Mouse (Mus musculus) erythroblast, adult 5-6 weeks (primary cell): Measurements from ENCODE around the gene Aldh18a1. TPM values are rescaled to one million over a fixed set of nuclear protein-coding genes. Genes with fewer than 3 reads are reported as not detected.

Experiments
- ATAC-seq: replicated peaks from 2 replicates; pipeline ENCODE4 v1.8.0; 2016; ENCODE audit warnings: moderate number of reproducible peaks, mild to moderate bottlenecking, moderate TSS enrichment, inconsistent platforms; ENCODE audit not compliant: poor library complexity, low FRiP score, severe bottlenecking
- total RNA-seq, 2 experiments: library from RNA; stranded (forward) in 1 of 2; stranded (reverse) in 1 of 2; fragments of 150-400 nt in 1 of 2; fragments of 200-764, 138-1000 nt in 1 of 2; gene quantifications; 2 replicates each; pipeline versions ENCODE4 v1.2.3 to v1.2.4; 2015 to 2017; ENCODE audit warnings: low replicate concordance in 2 of 2

The Aldh18a1 gene
- total RNA-seq, 2 experiments from 2014 or later, result 6.8 to 12.5 TPM

DNA sequence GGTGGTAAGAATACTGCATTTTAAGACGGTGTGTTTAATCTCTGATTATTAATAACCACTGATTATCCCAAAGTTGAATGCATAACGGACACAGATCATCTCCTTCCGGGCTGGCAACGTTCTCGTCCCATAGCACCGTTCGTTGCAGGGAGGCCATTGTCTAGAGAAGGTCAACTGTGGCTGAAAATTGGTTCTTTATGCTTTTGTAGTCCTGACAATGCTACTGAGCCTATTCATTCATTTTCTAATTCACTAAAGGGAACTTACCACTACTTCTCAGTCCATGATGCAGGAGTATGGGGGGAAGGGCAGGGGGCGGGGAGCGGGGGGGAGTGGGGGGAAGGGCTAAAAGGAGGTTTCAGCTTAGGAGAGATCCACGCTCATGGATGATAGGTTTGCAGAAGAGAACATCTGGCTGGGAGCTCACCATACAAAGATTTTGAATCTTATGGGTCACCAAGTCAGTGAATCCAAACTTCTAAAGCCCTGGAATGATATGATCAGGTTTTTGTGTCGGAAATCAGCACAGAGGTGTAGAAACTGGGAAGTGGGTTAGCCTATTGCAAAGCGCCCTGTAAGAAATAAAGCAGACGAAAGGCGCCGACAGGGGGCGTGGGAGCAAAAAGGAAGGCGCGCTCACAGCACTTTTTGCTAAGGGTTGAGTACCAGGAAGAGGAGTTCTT, 725 bp upstream of the Aldh18a1 start:
- ATAC-seq, result peak; percentile 71

DNA sequence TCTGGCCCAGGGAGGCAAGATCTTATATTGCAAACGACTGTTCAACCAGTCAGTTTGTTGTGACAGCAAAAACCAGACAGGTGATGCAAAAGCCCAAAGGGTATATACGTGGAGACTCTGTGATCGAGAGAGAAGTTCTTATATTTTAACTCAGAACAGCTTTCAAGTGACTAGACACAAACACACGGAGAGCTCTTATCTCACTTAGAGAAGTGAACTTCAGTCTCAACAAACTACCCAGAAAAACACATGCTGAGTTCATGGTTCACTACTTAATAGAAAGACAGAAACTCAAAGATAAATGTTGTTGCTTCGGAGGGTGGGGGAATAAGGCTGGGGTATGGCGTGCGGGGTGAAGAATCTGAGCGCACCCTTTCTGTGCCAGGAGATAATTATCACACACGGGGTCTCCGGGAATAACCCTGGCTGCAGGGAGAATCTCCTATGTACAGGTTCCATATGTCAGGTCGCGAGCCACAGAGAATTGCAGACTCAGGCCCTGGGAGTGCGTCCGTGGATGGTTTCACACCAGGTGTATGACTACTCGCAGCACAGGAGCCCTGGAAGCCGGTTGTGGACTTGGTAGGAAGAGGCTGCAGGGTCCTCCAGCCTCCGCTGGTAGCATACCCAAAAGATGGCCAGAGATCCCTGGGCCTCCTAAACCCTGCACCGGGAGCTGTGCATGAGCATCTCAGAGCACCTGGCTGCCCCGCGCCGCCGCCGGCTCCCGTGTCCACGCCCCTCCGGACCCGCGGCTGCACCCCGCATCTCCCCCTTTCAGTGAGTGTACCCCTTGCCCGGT, 571 bp downstream of the Aldh18a1 start:
- ATAC-seq, result peak; percentile 37

DNA sequence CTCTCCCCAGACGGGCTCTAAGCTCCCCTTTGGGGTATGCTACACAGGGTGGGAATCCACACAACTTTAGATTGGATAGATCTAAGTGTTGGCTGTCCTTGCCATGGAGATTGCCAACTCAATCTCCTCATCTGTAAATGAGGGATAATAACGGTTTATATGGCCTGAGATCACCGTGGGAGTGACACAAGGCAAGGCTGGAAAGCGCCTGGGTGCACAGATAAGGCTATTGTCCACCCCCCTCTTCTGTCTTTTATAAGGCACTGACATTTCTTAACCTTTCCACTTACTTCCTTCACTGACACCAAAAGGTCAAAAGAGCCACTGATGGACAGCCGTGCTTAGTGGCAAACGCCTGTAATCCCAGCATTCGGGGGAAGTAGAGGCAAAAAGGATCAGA, 1.4 kb downstream of the Aldh18a1 start:
- ATAC-seq, result no peak

DNA sequence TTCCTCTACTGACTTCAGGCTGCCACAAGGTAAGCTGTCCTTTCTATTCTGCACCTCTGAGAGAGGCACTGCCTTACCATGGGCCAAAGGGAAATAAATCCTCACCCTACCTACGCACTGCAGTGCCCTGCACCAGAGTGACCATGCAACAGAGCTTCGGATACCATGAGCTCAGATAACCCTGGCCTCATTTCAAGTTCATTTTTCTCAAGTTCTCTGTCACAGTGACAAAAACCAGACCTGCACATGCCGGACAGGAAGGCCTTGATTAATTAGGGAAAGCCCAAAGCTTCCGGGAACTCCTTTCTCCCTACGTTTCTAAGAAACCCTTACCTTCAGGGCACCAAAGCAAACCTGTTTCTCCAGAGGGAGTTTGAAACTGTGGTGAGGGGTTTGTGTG, 6.6 kb downstream of the Aldh18a1 start:
- ATAC-seq, result no peak

DNA sequence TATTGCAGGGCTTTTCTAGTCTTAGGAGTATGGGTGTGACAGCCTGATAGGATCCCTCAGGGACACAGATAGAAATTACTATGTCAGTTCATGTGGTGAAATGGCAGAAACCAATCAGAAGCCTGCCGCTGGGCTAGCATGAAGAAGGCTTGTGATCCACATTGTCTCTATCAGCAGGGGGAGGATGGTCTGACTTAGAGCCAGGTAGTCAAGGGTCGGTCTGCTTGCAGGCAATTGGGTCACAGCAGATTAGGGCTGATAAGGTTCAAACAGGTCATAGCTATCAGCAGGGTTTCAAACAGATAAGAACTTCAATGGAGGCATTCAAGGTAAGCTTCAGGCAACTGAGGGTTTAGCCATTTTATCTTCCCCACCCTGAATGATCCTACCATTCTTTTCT, 7.4 kb downstream of the Aldh18a1 start:
- no peak for ATAC-seq

DNA sequence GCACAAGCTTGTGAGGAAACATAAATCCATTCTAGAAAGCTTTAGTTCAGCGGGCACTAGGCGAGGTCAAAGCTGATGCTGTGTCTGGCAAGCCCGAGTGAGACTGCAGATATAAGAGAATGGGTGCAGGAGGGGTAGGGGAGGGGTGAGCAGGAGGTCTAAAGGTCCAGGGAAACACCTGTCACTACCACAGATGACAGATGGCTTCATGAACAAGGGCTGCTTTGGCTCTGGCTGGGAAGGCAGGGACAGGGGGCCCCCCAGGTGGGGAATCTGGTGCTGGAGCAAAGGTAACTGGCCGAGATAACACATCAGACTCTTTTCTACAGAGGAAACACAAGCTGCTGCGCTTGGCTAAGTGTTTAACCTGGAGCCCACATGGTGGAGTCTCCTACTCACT, 12.8 kb downstream of the Aldh18a1 start:
- no peak for ATAC-seq

DNA sequence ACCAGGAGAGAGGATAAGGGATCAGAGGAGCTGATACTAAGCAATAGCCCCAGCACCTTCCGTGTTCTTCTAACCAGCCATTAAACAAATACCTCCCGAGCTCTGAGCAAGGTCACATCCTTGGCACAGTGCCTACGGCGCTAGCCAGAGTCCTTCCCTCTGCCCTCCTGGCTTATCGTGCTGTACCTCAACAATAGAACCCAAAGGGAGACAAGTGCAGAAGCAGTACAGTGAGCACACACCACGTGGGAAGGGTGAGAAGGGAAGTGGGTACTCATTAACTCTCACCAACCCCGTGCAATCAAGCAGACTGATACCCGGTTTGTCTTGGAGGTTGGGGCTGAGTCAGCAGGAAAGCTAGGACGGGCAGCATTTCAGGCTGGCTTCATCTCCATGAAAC, 17.5 kb downstream of the Aldh18a1 start:
- no peak for ATAC-seq

DNA sequence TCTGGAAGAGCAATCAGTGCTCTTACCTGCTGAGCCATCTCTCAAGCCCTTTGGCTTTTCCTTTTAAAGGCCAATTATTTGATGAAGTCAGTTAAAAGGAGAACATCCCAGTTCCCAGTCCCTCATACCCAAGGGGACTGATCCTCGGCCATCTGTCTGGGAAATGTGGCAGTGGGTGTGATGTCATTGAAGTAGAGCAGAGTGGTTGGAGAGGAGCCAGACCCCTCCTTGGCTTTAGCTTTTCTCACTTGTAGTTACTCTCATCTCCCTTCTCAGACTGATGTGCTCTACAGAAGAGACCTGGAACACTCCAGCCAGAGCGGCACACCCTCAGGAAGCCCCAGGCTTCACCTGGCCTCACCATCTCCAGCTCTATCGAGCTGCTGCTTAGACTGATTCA, 20.6 kb downstream of the Aldh18a1 start:
- ATAC-seq, result no peak

DNA sequence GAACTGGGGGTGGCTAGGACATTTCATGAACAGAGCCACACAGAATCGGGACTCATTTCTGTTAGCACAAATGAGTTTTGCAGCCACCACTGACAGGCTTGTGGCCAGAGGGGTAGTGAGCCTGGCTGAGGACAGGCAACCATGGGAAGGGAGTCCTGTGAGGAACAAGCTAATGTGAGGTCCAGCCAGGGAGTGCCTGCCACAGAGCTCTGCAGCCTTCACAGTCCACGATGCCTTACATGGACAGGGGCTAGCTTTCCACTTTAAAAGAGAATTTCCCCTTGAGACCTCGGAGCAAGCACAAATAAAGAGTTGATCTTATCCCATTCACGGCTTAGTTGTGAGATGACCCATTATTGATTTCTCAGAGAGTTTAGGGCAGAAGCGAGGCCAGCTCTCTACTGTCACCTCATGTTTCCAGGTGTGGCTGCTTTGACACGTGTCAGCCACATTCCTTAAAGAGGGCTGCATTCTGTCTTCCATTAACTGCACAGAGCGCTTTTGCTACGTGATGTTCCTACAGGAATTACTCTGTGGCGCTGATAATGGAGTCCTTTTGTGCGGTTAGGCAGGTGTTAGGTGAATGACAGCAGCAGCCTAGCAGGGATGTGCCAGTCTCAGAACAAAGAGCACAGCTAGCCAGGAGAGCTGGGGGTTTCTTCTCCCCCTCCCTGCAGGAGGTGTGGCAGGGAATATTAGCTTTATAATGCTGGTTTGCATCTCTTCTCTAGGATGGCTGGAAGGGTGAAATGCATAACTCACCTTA, 24.2 kb downstream of the Aldh18a1 start:
- peak; percentile 49 for ATAC-seq

DNA sequence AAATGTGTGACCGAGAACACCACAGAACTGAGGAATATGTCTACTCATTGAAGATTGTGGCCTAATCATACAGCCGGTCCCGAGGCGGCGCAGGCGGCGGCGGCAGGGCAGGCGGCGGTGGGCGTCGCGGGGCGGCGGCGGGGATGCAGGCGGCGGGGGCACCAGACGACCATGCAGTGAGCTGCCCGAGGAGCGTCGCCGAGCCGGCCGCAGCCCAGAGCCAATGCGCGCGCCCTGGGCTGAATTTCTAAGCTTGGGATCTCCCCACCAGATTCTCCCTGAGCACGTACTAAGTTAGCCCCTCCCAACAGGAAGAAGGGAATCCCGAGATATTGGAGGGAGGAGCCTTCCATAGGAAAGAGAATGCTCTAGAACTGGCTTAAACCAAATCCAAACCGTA, 26.7 kb downstream of the Aldh18a1 start:
- peak; percentile 67 for ATAC-seq

DNA sequence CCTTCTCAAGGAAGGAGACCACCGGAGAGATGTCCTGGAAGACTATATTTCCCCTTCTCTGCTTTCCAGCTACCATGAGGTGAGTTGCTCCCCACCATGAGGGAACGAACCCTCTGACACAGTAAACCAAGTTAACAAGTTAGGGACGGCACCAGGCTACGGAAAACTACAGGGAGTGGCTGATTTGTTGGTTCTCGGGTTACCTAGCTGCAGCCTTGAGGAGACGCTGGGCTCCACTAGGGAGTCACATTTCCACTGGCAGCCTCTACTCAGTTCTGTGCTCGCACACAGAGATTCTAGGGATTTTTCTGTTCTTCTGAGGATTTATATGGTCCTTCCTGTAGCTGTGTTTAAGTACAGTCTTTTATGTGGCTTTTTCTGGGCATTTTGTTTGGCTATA, 32.2 kb downstream of the Aldh18a1 start:
- ATAC-seq, result no peak

DNA sequence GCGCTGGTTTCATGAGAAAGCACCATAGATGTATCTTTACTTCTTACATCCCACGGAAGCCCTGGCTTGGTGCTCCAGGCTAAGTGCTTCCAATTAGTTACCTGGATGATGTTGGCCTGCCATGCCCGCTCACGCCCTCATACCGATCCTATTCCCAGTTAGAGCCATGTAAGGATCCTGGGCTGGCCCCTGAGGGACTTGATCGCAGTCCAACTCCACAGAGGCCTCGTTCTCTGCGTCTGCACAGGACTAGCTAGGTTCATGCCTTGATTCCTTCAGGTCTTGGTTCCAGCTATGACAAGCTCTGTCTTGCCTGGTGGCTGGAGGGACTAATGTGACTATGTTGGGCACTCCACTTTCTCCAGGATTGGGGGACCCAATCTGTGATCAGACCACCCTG, 33.1 kb downstream of the Aldh18a1 start:
- ATAC-seq, result no peak

DNA sequence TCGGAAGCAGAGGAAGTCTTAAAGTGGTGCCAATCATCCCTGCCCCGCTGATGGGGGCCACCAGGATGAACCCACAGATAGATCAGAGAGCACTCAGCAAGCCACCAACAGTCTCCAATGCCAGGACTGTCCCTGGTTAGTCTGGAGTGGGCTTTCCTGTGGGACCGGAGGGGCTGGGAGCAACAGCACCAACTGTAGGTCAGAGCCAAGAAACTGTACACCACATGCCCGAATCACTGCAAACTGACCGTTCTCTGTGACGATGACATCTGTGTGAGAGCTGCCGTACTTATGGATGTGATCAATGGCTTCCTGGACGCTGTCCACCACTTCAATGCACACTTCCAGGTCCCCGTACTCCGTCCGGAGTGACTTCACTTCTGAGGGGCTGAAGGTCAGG, 33.9 kb downstream of the Aldh18a1 start:
- no peak for ATAC-seq

DNA sequence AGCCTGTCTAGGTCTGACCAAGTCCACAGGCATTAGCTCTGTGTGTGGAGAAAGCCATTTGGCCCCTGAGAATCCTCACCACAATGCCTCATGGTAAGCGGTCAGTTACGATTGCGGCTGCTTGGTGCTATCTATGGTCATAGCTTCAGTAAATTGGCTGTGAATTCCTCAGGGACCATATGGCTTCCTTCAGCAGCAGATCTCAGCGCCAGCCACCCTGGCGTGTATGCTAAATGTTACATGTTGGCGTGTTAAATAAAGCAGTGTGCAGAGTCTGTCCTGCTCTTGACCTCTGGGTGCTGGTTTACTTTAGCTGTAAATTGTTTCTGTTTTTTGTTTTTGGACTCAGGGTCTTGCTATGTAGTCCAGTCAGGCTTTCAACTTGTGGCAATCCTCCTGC, 34.4 kb downstream of the Aldh18a1 start:
- no peak for ATAC-seq

DNA sequence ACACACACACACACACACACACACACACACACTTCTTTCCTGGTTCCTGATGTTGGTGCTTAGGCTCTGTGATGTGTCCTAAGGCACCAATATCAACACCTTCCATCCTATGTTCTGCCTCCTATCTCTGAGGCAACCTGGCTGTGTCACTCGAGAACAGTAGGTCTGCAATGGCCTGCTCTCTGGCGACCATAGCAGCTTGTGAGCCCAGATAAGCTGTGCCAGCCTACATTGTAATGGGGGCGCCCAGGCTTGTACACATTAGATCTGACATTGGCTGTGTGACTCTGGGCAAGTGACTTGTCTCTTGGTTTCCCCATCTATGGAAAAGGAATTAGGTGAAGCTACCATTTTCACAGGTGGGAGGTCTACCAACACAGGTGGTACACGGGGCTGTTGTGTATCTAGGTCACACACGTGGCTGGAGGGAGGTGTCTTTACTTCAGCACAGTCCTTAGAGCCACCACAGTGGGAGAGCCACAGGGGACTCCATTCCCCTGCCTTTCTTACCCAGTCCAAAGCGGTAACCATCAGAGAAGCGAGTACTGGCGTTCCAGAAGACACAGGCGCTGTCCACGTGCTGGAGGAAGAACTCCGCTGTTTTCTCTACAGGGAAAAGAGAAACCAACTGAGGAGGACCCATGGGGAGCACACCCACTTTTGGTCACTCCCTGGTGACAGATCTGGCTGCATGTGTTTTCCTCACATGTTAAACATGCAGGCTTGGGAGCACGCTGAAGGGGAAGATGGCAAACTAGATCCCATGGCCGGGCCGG, 35.1 kb downstream of the Aldh18a1 start:
- peak; percentile 80 for ATAC-seq

DNA sequence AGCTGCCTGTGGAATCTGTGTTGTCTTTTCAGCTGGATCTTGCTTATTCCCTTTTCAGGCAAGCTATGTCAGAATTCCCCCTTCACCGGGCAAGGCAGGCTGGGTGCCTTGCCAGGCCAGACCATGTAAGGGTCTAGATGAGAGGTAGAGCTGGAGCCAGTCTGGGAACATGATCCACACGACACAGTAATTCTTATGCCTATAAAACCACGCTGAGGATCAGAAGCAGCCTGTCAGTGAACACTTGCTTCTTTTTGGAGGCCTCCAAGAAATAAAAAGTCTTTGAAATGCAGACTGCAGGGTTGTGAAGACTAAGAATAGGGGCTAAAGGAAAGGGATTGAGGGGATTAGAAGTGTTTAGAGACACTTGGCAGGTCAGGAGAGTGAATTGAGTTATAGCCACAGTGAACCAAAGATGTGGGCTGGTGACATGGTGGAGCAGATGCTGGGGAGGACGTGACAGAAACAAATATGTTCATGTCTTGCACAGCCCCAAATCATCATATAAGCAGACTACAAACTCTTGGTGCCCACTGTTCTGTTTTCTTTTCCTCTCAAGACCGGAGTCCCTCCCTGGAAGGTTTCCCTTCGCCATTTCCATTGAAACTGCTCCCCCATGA, 38.6 kb downstream of the Aldh18a1 start:
- ATAC-seq, result no peak

DNA sequence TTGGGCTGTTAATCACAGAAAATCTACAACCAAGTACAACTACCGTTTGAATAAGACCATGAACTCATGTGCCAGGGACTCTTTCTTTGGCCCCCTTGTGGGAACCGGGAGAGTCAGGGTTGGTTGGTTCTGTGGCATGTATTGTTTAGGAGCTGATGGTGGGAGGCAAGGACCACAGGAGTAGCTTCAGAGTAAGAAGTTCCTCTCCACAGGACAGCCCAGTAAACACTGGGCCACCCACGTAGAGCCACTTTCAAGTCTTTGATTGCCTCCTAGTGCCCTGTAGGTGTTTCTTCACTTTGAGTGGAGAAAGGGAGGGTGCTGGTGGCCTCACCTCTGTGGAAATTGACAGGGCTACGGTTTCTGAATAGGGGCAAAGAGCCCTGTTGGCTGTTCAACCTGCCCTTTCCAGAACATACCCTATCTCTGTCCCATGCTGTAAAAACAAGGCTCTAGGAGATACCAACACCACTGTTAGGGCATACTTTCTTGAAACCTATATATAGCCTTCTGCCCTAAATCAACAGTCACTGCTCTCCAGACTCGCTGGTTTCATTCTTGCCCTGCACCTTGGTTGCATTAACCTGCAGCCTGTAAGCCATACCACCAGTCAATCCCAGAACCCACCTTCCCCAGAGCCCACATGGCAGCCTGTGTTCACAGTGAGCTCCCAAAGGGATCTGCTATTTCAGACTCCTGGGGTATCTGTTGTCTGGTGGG, 39.3 kb downstream of the Aldh18a1 start:
- ATAC-seq, result no peak

DNA sequence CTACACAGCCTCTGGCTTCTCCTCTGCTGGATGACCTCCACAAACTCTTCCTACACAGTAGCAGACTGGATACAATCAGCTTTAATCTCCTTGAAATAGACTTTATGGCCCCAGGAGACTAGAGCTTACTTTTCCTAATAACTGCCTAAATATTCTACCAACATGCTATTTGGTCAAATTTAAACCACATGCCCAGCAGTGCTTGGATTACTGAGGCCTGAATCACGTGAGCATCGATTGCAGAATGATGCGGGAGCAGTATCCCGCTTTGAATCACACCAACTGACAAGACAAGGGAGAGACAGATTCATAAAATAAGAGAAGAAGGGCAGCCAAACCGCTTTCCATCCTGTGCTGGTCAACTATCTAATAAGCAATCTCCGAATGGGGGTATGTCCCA, 39.9 kb downstream of the Aldh18a1 start:
- ATAC-seq, result no peak

DNA sequence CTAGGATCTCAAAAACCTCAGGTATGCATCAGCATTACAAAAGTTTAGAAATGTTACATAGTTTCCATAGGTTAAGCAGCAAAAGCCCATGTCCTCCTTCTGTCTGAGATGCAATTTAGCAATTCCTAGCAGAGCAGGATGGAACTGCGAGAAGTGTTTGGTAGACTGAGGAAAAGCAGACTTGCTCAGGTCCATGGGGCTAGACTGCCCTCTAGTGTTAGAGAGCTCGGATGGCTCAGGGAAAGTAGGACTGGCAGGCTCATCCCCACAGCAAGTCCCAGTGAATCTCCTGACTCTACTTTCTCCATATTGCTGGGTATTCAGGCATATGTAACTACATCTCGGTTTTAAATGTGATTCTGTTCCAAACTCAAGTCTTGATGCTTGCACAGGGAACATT, 43.4 kb downstream of the Aldh18a1 start:
- peak; percentile 78 for ATAC-seq
